Mouse (Mus musculus) heart, adult 2 months (tissue): ENCODE measurements around the gene Kif5c.

ENCODE experiments used
- CTCF ChIP-seq: fragments of 200-600 bp; IDR thresholded peaks from 2 replicates; pipeline ENCODE4 v1.8.1; 2022; ENCODE audit warnings: antibody characterized with exemption, mild to moderate bottlenecking, moderate library complexity
- POLR2A ChIP-seq: fragments of 200-500 bp; IDR thresholded peaks from 2 replicates; pipeline ENCODE4 v1.6.1; 2011; ENCODE audit warnings: mild to moderate bottlenecking, low read depth, low read length, control low read depth; ENCODE audit not compliant: insufficient read depth

GRCm38 (mm10) chr2:49764331-49764946 lies 145.3 kb downstream of the Kif5c start:
- TF ChIP-seq CTCF, result peak; percentile 68
- TF ChIP-seq POLR2A, result no peak
